Mouse (Mus musculus): ENCODE measurements around the gene Slc36a2.

DNA sequence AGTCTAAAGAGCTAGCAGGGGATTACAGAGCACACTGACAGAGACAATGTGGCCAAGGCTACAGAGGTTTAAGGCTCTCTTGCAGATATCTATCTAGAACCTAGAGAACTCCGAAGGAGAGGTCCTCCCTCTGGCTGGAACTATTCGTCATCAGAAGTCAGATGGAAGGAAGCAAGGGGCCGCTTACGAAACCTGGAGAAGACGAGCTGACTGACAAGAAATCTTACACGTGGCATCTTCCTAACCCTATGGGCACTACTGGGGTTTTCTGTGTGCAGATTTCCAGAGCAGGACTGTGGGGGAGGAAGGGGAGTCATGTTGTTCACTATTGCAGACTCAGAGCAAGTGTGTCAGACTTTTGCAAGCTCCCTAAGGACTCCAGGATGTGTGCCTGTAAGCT, 37.5 kb downstream of the Slc36a2 start:
- TF ChIP-seq CTCF (IDR thresholded peaks at IDR 0.05; ENCODE audit: low read depth, low read length) (no peak), POLR2A (IDR thresholded peaks at IDR 0.05; ENCODE audit: borderline replicate concordance, low read depth, low read length) (no peak)

All from bone marrow macrophage, adult 2 months (primary cell).